Mouse (Mus musculus) liver, postnatal 0 days (tissue): ENCODE measurements at regions not wholly inside any gene's neighbourhood (a gene's known extent, or its start where the extent isn't known, plus 50 kb on each side); places are given as distances from the start of the nearest gene placed in this dataset.

Source experiments
- ATAC-seq: fragments of 200-750 bp; cut with Nextera tagmentation; 2 replicates; pipeline ENCODE4 v1.8.0; 2017; ENCODE audit warnings: mild to moderate bottlenecking, moderate library complexity
- DNase-seq: peaks from one replicate; pipeline ENCODE4 v3.0.0-alpha.2; 2016
- H3K27ac ChIP-seq: fragments of 300-500 bp; sonication (generic); 2 replicates; pipeline ENCODE4 v1.5.1; 2014; ENCODE audit warnings: antibody characterized with exemption, moderate library complexity, mild to moderate bottlenecking, low read depth
- H3K27me3 ChIP-seq: fragments of 300-500 bp; sonication (generic); 2 replicates; pipeline ENCODE4 v1.6.1; 2014; ENCODE audit warnings: low read length, control low read depth, mixed read lengths; ENCODE audit not compliant: insufficient read depth
- H3K36me3 ChIP-seq: fragments of 300-500 bp; sonication (generic); replicated peaks from 2 replicates; pipeline ENCODE4 v1.6.1; 2014; ENCODE audit warnings: mild to moderate bottlenecking, control low read depth, low read length, moderate library complexity, mixed read lengths; ENCODE audit not compliant: insufficient read depth
- H3K4me1 ChIP-seq: fragments of 300-500 bp; sonication (generic); 2 replicates; pipeline ENCODE4 v1.6.1; 2014; ENCODE audit warnings: antibody characterized with exemption, mild to moderate bottlenecking, control low read depth; ENCODE audit not compliant: insufficient read depth
- H3K4me2 ChIP-seq: fragments of 300-500 bp; sonication (generic); 2 replicates; pipeline ENCODE4 v1.6.1; 2014; ENCODE audit warnings: low read depth, mild to moderate bottlenecking, low read length, moderate library complexity, mixed read lengths
- H3K4me3 ChIP-seq: fragments of 300-500 bp; sonication (generic); 2 replicates; pipeline ENCODE4 v1.5.1; 2014; ENCODE audit warnings: low read depth, low read length
- H3K9ac ChIP-seq: fragments of 300-500 bp; sonication (generic); replicated peaks from 2 replicates; pipeline ENCODE4 v1.6.1; 2014; ENCODE audit warnings: mild to moderate bottlenecking, moderate library complexity
- H3K9me3 ChIP-seq: fragments of 300-500 bp; sonication (generic); 2 replicates; pipeline ENCODE4 v1.6.1; 2016; ENCODE audit warnings: mild to moderate bottlenecking, control low read depth, low read length, mixed read lengths
- CTCF ChIP-seq: sonication (generic); IDR thresholded peaks from 2 replicates; pipeline ENCODE4 v1.5.1; 2016; ENCODE audit warnings: antibody characterized with exemption, low read depth
- EP300 ChIP-seq: IDR thresholded peaks from 2 replicates; pipeline ENCODE4 v1.6.1; 2016; ENCODE audit warnings: antibody characterized with exemption, low read depth, mild to moderate bottlenecking
- WGBS: fragments of 180-500 bp; shearing (Covaris S2); extraction: QIAGEN DNeasy Blood & Tissue Kit; methylation state at CpG from one replicate; pipeline ENCODE4 v1.1.7; 2014; ENCODE audit not compliant: insufficient replicate concordance; 5-methylcytosine and 5-hydroxymethylcytosine counted together

DNA sequence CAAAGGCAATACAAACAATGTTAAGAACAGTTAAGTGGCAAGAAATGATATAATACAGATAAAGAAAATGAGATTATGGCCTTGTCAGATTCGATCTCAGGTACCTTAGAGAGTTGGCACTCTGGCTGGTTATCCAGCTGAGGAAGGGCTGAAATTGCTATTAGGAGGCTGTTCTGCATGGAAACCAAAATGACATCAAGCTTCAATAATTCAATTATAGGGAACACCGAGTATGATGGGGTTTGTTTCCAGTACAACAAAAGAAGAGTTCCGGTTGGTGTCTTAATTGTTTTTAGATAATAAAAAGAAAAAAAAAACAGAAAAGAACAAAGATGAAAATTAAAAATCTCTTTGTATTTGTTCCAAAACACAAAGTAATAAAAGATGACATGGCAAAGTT is 498.0 kb upstream of the Nrp1 start:
- no peak overlapping the region for H3K27ac ChIP-seq
- no peak overlapping the region for H3K9ac ChIP-seq
- no peaks in the 10 kb centered on the region for H3K36me3 ChIP-seq
- no peaks in the 10 kb centered on the region for H3K27me3 ChIP-seq
- no peaks in the 10 kb centered on the region for H3K9me3 ChIP-seq
- TF ChIP-seq CTCF = no peak
- TF ChIP-seq EP300 = no peak
- DNase-seq (no peak), ATAC-seq (no peak)
- no peak overlapping the region for H3K4me3 ChIP-seq
- H3K4me2 ChIP-seq = no peak overlapping the region
- H3K4me1 ChIP-seq = no peaks in the 10 kb centered on the region
- 76% methylated on average over 3 of the region's 3 CpGs for WGBS

DNA sequence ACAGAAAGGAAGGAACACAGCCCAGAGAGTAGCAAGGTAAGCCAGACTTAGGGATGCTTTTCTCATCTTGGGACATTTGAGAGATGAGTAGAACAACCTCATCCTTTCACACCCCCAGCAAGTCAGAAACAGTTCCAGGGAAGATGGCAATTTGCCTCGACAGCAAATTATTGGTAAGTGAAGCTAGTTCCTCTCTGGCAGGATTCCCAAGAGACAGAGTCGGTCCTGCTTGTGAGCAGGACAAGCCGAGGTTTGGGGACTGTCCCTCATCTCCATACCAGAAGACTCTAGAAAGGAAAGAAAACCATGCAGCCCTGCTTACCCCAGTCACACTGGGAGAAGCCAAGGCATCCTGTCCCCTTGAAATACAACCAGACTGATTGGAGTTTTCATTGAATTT is 497.5 kb upstream of the Nrp1 start:
- no peaks in the 10 kb centered on the region for H3K9me3 ChIP-seq
- no peaks in the 10 kb centered on the region for H3K27me3 ChIP-seq
- TF ChIP-seq EP300 (no peak), CTCF (no peak)
- no peak for DNase-seq
- H3K4me1 ChIP-seq = no peaks in the 10 kb centered on the region
- no peak overlapping the region for H3K4me3 ChIP-seq
- no peak for ATAC-seq
- 35% methylated on average over 3 of the region's 3 CpGs for WGBS
- H3K9ac ChIP-seq = no peak overlapping the region
- no peaks in the 10 kb centered on the region for H3K36me3 ChIP-seq
- no peak overlapping the region for H3K4me2 ChIP-seq
- no peak overlapping the region for H3K27ac ChIP-seq

GRCm38 (mm10) chr8:127884641-127885040 is 473.8 kb upstream of the Nrp1 start:
- H3K27ac ChIP-seq = no peak overlapping the region
- no peak overlapping the region for H3K4me3 ChIP-seq
- no peak for ATAC-seq
- no peaks in the 10 kb centered on the region for H3K4me1 ChIP-seq
- no peak overlapping the region for H3K9ac ChIP-seq
- no peak for DNase-seq
- H3K4me2 ChIP-seq = no peak overlapping the region
- H3K9me3 ChIP-seq = no peaks in the 10 kb centered on the region
- TF ChIP-seq CTCF (no peak), EP300 (no peak)
- 55% methylated on average over 1 of the region's 1 CpGs for WGBS
- no peaks in the 10 kb centered on the region for H3K36me3 ChIP-seq
- H3K27me3 ChIP-seq = no peaks in the 10 kb centered on the region

GRCm38 (mm10) chr8:127885211-127885610 is 473.2 kb upstream of the Nrp1 start:
- Histone ChIP-seq H3K9me3 (no peaks in the 10 kb centered on the region), H3K4me1 (no peaks in the 10 kb centered on the region), H3K27ac (no peak overlapping the region), H3K9ac (no peak overlapping the region), H3K27me3 (no peaks in the 10 kb centered on the region), H3K4me3 (no peak overlapping the region), H3K36me3 (no peaks in the 10 kb centered on the region), H3K4me2 (no peak overlapping the region)
- 79% methylated on average over 3 of the region's 3 CpGs for WGBS
- TF ChIP-seq EP300 (no peak), CTCF (no peak)
- no peak for ATAC-seq
- DNase-seq = no peak

- no peaks in the 10 kb centered on the region for H3K36me3 ChIP-seq
- H3K4me2 ChIP-seq = no peak overlapping the region
- ATAC-seq (no peak), DNase-seq (no peak)
- H3K4me3 ChIP-seq = no peak overlapping the region
- no peak for TF ChIP-seq EP300
- no peak for TF ChIP-seq CTCF
- H3K27me3 ChIP-seq = no peaks in the 10 kb centered on the region
- no peaks in the 10 kb centered on the region for H3K4me1 ChIP-seq
- WGBS = 30% methylated on average over 3 of the region's 3 CpGs
- no peak overlapping the region for H3K9ac ChIP-seq
- H3K9me3 ChIP-seq = no peaks in the 10 kb centered on the region
- no peak overlapping the region for H3K27ac ChIP-seq
Measured at GRCm38 (mm10) chr8:127885831-127886230, 472.6 kb upstream of the Nrp1 start.

DNA sequence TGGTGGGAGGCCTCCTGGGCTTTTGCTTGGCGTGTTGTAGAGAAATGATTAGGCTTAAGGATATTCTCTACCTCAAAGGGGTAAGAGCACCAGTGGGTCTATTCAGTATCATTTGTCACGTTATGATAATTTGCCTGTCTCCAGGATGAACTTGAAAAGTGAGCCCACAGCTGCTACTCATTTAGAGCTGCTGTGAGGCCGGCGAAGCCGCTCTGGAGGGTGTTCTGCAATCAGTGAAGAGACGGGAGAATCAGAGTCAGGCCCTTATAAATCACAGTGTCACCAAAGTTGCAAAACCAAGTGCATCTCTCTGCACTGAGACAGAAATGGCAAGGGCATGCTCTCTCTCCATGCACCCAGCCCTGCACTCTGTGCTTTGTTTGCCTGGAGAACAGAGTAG is 467.7 kb upstream of the Nrp1 start:
- H3K4me3 ChIP-seq = no peak overlapping the region
- ATAC-seq = no peak
- H3K4me1 ChIP-seq = no peaks in the 10 kb centered on the region
- H3K27ac ChIP-seq = no peak overlapping the region
- no peak overlapping the region for H3K4me2 ChIP-seq
- H3K27me3 ChIP-seq = no peaks in the 10 kb centered on the region
- no peaks in the 10 kb centered on the region for H3K36me3 ChIP-seq
- no peak for DNase-seq
- 74% methylated on average over 6 of the region's 6 CpGs for WGBS
- no peaks in the 10 kb centered on the region for H3K9me3 ChIP-seq
- TF ChIP-seq EP300 (no peak), CTCF (no peak)
- no peak overlapping the region for H3K9ac ChIP-seq

GRCm38 (mm10) chr8:127894284-127894683 is 464.1 kb upstream of the Nrp1 start:
- Histone ChIP-seq H3K9me3 (no peaks in the 10 kb centered on the region), H3K9ac (no peak overlapping the region), H3K4me3 (no peak overlapping the region), H3K27ac (no peak overlapping the region), H3K36me3 (no peaks in the 10 kb centered on the region), H3K27me3 (no peaks in the 10 kb centered on the region), H3K4me2 (no peak overlapping the region), H3K4me1 (no peaks in the 10 kb centered on the region)
- TF ChIP-seq CTCF = no peak
- TF ChIP-seq EP300 = no peak
- DNase-seq (no peak), ATAC-seq (no peak)
